Mouse (Mus musculus) hindbrain, postnatal 0 days (tissue): Measurements from ENCODE around the gene Vmn2r102. TPM values are rescaled to one million over a fixed set of nuclear protein-coding genes. Genes with fewer than 3 reads are reported as not detected.

Experiments
- ATAC-seq: fragments of 200-750 bp; cut with Nextera tagmentation; 2 replicates; pipeline ENCODE4 v1.8.0; 2017; ENCODE audit warnings: mild to moderate bottlenecking, moderate TSS enrichment, moderate library complexity
- DNase-seq: peaks from one replicate; pipeline ENCODE4 v3.0.0-alpha.2; 2015; ENCODE audit warnings: low spot score
- H3K27ac ChIP-seq: fragments of 300-500 bp; sonication (generic); 2 replicates; pipeline ENCODE4 v1.5.1; 2014; ENCODE audit warnings: mild to moderate bottlenecking
- H3K27me3 ChIP-seq: fragments of 300-500 bp; sonication (generic); 2 replicates; pipeline ENCODE4 v1.6.1; 2014; ENCODE audit warnings: low read length, mixed read lengths; ENCODE audit not compliant: insufficient read depth
- H3K36me3 ChIP-seq: fragments of 300-500 bp; sonication (generic); 2 replicates; pipeline ENCODE4 v1.6.1; 2014; ENCODE audit warnings: low read length, mixed read lengths; ENCODE audit not compliant: insufficient read depth
- H3K4me1 ChIP-seq: fragments of 300-500 bp; sonication (generic); 2 replicates; pipeline ENCODE4 v1.6.1; 2014; ENCODE audit warnings: antibody characterized with exemption, low read length, mixed read lengths; ENCODE audit not compliant: insufficient read depth
- H3K4me2 ChIP-seq: fragments of 300-500 bp; sonication (generic); 2 replicates; pipeline ENCODE4 v1.6.1; 2014; ENCODE audit warnings: low read depth, mild to moderate bottlenecking, low read length, moderate library complexity, mixed read lengths
- H3K4me3 ChIP-seq: fragments of 300-500 bp; sonication (generic); 2 replicates; pipeline ENCODE4 v1.5.1; 2014; ENCODE audit warnings: low read length
- H3K9ac ChIP-seq: fragments of 300-500 bp; sonication (generic); replicated peaks from 2 replicates; pipeline ENCODE4 v1.6.1; 2014; ENCODE audit warnings: mild to moderate bottlenecking, low read length, moderate library complexity, mixed read lengths
- H3K9me3 ChIP-seq: fragments of 300-500 bp; sonication (generic); 2 replicates; pipeline ENCODE4 v1.6.1; 2016; ENCODE audit warnings: low read length, mixed read lengths
- CTCF ChIP-seq: IDR thresholded peaks from 2 replicates; pipeline ENCODE4 v1.5.1; 2016; ENCODE audit warnings: antibody characterized with exemption, control low read depth, low read depth
- WGBS: fragments of 180-500 bp; shearing (Covaris S2); extraction: QIAGEN DNeasy Blood & Tissue Kit; methylation state at CpG from one replicate; pipeline ENCODE4 v1.1.7; 2014; 5-methylcytosine and 5-hydroxymethylcytosine counted together
- polyA plus RNA-seq: library from polyadenylated mRNA; unstranded; fragments of >200 nt; fragmentation: Nextera tagmentation; extraction: Ambion mirVana; gene quantifications from 2 replicates; pipeline ENCODE4 v1.2.1, GENCODE M21; 2015
- total RNA-seq: library from RNA; depleted of rRNA; stranded (reverse); fragments of >200 nt; gene quantifications from 2 replicates; pipeline ENCODE4 v1.2.3, GENCODE M21; 2014; rRNA removed

The Vmn2r102 gene
- total RNA-seq: not detected in 2 replicates
- polyA plus RNA-seq: not detected in 2 replicates

DNA sequence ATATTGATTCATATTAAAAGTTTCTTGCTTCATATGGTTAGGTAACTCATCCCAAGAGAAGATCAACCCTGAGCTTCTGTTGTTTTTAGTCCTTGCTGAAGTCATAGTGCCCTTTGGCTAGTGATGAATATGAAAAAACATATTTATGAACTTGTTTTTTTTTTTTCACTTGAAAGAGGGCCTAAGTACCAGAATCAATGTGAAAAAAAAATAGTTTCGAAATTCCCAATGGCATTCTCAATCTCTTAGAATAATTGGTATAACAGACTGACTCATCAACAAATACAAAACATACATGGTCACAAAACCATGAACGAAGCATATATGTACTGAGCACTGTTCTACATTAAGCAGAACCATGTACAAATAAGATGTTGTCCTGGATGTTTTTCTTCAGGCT is at the start of gene Vmn2r102:
Gene Vmn2r102, plus strand, starts transcription at position 301 of the 400 bp plus-strand sequence.
- WGBS: 67% methylated on average over 2 of the region's 2 CpGs
- H3K36me3 ChIP-seq: no peaks in the 10 kb centered on the region

DNA sequence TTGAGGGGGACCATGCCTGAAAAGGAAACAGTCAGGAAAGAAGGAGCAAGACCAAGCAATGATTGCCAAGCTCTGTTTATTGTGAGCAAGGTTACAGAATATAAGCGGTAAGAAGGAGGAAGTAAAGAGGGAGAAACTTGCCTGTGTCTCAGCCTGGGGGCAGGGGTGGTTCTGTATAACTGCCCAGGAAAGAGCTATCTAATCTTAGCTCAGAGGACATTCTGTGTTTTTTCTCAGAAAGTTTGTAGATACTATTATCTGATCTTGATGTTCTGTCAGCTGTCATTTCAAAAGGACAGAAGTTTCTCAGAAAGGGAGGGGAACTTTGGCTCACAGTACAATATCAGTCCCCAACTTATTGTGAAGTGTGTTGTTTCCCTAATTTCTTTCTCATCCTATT is 30.8 kb upstream of the Vmn2r102 start:
- ATAC-seq (no peak), DNase-seq (no peak)
- Histone ChIP-seq H3K4me3 (no peak overlapping the region), H3K27ac (no peak overlapping the region), H3K9me3 (peaks cover 18% of the 10 kb centered on the region; the same call in 1 of the 2 replicates), H3K9ac (no peak overlapping the region), H3K4me2 (no peak overlapping the region), H3K27me3 (no peaks in the 10 kb centered on the region), H3K4me1 (no peaks in the 10 kb centered on the region), H3K36me3 (no peaks in the 10 kb centered on the region)
- TF ChIP-seq CTCF: no peak
- WGBS: 85% methylated on average over 1 of the region's 1 CpGs

More for the DNA sequence above, at the start of gene Vmn2r102:
- no peak for TF ChIP-seq CTCF
- no peaks in the 10 kb centered on the region for H3K27me3 ChIP-seq
- 0 out of 2 replicates have a peak, but pooled peaks cover 3% of the 10 kb centered on the region for H3K9me3 ChIP-seq
- H3K27ac ChIP-seq: no peak within 1 kb of the TSS
- no peak within 1 kb of the TSS for H3K4me3 ChIP-seq
- H3K9ac ChIP-seq: no peak within 1 kb of the TSS
- H3K4me1 ChIP-seq: no peaks in the 10 kb centered on the region
- DNase-seq (no peak), ATAC-seq (no peak)
- H3K4me2 ChIP-seq: no peak within 1 kb of the TSS

DNA sequence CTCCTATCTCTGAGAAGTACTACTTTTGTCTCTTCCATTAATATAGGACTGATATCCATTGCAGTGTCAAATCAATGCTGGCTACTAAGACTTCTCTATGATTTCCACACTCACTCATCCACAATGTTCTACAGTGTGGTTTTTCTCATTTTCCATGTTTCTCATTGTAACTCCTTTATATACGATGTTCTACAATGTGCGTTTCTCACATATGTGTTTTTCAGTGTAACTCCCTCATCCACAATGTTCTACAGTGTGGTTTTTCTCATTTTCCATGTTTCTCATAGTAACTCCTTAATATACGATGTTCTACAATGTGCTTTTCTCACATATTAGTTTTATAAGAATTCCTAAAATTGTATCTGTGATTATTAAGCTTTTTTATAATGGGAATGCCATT is 1.7 kb upstream of the Vmn2r102 start:
- WGBS: 71% methylated on average over 3 of the region's 3 CpGs

DNA sequence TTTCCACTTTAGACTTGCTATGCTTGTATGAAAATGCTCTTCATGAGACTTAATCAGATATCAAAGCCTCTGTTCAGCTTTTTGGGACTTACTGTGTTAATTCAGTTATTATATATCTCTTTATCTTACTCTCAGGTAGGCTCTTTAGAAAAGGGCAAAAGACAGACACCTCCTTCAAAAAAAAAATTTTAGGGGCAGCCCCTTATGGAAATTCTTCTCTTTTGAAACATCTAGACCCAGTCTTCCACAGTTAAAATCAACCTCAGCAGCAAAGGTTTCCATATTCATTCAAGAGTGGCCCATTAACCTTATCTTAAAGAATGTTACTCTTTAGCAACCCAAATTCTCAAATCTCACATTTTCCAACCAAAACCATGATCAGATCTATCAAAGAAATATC is 31.9 kb downstream of the Vmn2r102 start:
- no peaks in the 10 kb centered on the region for H3K27me3 ChIP-seq
- H3K4me2 ChIP-seq: no peak overlapping the region
- H3K9me3 ChIP-seq: peaks cover 10% of the 10 kb centered on the region; the same call in 1 of the 2 replicates
- H3K4me3 ChIP-seq: no peak overlapping the region
- no peak overlapping the region for H3K9ac ChIP-seq
- no peak overlapping the region for H3K27ac ChIP-seq
- H3K4me1 ChIP-seq: no peaks in the 10 kb centered on the region
- DNase-seq (no peak), ATAC-seq (no peak)
- no peaks in the 10 kb centered on the region for H3K36me3 ChIP-seq
- TF ChIP-seq CTCF: no peak

More for the DNA sequence above, 1.7 kb upstream of the Vmn2r102 start:
- H3K4me3 ChIP-seq: no peak overlapping the region
- H3K27me3 ChIP-seq: no peaks in the 10 kb centered on the region
- H3K9me3 ChIP-seq: 0 out of 2 replicates have a peak, but pooled peaks cover 3% of the 10 kb centered on the region
- H3K36me3 ChIP-seq: no peaks in the 10 kb centered on the region
- no peak overlapping the region for H3K9ac ChIP-seq
- no peak overlapping the region for H3K27ac ChIP-seq
- ATAC-seq (no peak), DNase-seq (no peak)
- no peak for TF ChIP-seq CTCF
- H3K4me1 ChIP-seq: no peaks in the 10 kb centered on the region
- H3K4me2 ChIP-seq: no peak overlapping the region

Other genes starting within 250 kb of the Vmn2r102 start
- gene Vmn2r100, start 155.6 kb upstream of the Vmn2r102 start, total RNA-seq: not detected in 2 replicates
- not detected in 2 replicates for gene Vmn2r100, start 155.6 kb upstream of the Vmn2r102 start, polyA plus RNA-seq
- gene Vmn2r101, start 83.1 kb upstream of the Vmn2r102 start, total RNA-seq: not detected in 2 replicates
- not detected in 2 replicates for gene Vmn2r101, start 83.1 kb upstream of the Vmn2r102 start, polyA plus RNA-seq
- gene Vmn2r103, start 113.0 kb downstream of the Vmn2r102 start, total RNA-seq: not detected in 2 replicates
- gene Vmn2r103, start 113.0 kb downstream of the Vmn2r102 start, polyA plus RNA-seq: not detected in 2 replicates